In genomic region chr1:168495687-168496527, GRCm38 (mm10) we compare ENCODE assay signal across 15 mouse cellular contexts.
DNase-seq lines count a peak whose midpoint lies in the region; ATAC-seq lines count a peak whose summit lies in the region.
"Had no signal": no experiment of that assay in that cellular context is flagged by ENCODE, and none has a peak within 500 bp of the region (broad histone marks: within the 10 kb centered on the region; RNA-seq: fewer than 3 reads in every experiment).

No protein-coding gene starts in this region.

- no peak for ATAC-seq in kidney, embryonic 15.5 days (replicated peaks; ENCODE audit: low FRiP score)
- ATAC-seq in midbrain, embryonic 14.5 days (ENCODE audit: low FRiP score, low TSS enrichment), result no peak
- no peak for ATAC-seq in megakaryocyte progenitor cell, adult 5-6 weeks (replicated peaks; ENCODE audit: poor library complexity)
- no peak for ATAC-seq in heart, embryonic 12.5 days (ENCODE audit: insufficient number of reproducible peaks, low FRiP score)
- ATAC-seq: activated CD4-positive, CD25-positive, alpha-beta regulatory T cell, adult 4 months had no signal

- no peak overlapping the region for H3K4me3 ChIP-seq in kidney, embryonic 15.5 days (replicated peaks)
- H3K4me3 ChIP-seq in midbrain, embryonic 14.5 days (replicated peaks; ENCODE audit: low read depth, low read length), result no peak overlapping the region
- H3K4me3 ChIP-seq in heart, embryonic 12.5 days, result no peak overlapping the region
- H3K4me3 ChIP-seq: embryonic facial prominence, embryonic 13.5 days; heart, embryonic 13.5 days; myocyte had no signal

- H3K4me1 ChIP-seq in kidney, embryonic 15.5 days, result no peaks in the 10 kb centered on the region
- peaks cover 10% of the 10 kb centered on the region; the same call in 1 of the 2 replicates for H3K4me1 ChIP-seq in midbrain, embryonic 14.5 days (ENCODE audit: control insufficient read depth, insufficient read depth, low read length)
- no peaks in the 10 kb centered on the region for H3K4me1 ChIP-seq in heart, embryonic 12.5 days (replicated peaks)
- H3K4me1 ChIP-seq: embryonic facial prominence, embryonic 13.5 days; heart, embryonic 13.5 days had no signal

- H3K4me2 ChIP-seq in kidney, embryonic 15.5 days, result 0 out of 2 replicates have a peak overlapping the region, but pooled peaks have one; percentile 5
- peak overlapping the region; percentile 17; the same call in 1 of the 2 replicates for H3K4me2 ChIP-seq in midbrain, embryonic 14.5 days (ENCODE audit: low read length)
- no peak overlapping the region for H3K4me2 ChIP-seq in heart, embryonic 12.5 days
- H3K4me2 ChIP-seq: embryonic facial prominence, embryonic 13.5 days; heart, embryonic 13.5 days; liver, embryonic 11.5 days had no signal

- H3K9ac ChIP-seq in kidney, embryonic 15.5 days, result no peak overlapping the region
- H3K9ac ChIP-seq in midbrain, embryonic 14.5 days (replicated peaks; ENCODE audit: low read length), result peak overlapping the region; percentile 16; the same call in 1 of the 2 replicates
- no peak overlapping the region for H3K9ac ChIP-seq in heart, embryonic 12.5 days
- H3K9ac ChIP-seq: embryonic facial prominence, embryonic 13.5 days; heart, embryonic 13.5 days had no signal

- no peaks in the 10 kb centered on the region for H3K27me3 ChIP-seq in kidney, embryonic 15.5 days
- no peaks in the 10 kb centered on the region for H3K27me3 ChIP-seq in midbrain, embryonic 14.5 days (ENCODE audit: control insufficient read depth, insufficient read depth, low read length)
- no peaks in the 10 kb centered on the region for H3K27me3 ChIP-seq in heart, embryonic 12.5 days (replicated peaks)
- H3K27me3 ChIP-seq: embryonic facial prominence, embryonic 13.5 days; heart, embryonic 13.5 days had no signal

- H3K27ac ChIP-seq in kidney, embryonic 15.5 days, result no peak overlapping the region
- no peak overlapping the region for H3K27ac ChIP-seq in midbrain, embryonic 14.5 days (replicated peaks; ENCODE audit: low read depth, low read length)
- no peak overlapping the region for H3K27ac ChIP-seq in heart, embryonic 12.5 days (ENCODE audit: poor library complexity, severe bottlenecking)
- H3K27ac ChIP-seq: embryonic facial prominence, embryonic 13.5 days; heart, embryonic 13.5 days had no signal

- no peak for DNase-seq in kidney, adult 11 months
- peak; percentile 31 for DNase-seq in R1 (ENCODE audit: low read depth, low spot score)
- peak; percentile 11 to 21 for DNase-seq in frontal cortex, postnatal 10 days (ENCODE audit: low spot score in 2 of 2)
- DNase-seq in midbrain, embryonic 14.5 days, result peak; percentile 50
- no peak for DNase-seq in cerebellum, postnatal 14 days
- DNase-seq: cerebellum, adult 9-11 months; lung, postnatal 36 days had no signal

- H3K36me3 ChIP-seq in kidney, embryonic 15.5 days, result no peaks in the 10 kb centered on the region
- no peaks in the 10 kb centered on the region for H3K36me3 ChIP-seq in midbrain, embryonic 14.5 days (ENCODE audit: control insufficient read depth, insufficient read depth, low read length)
- no peaks in the 10 kb centered on the region for H3K36me3 ChIP-seq in heart, embryonic 12.5 days
- H3K36me3 ChIP-seq: embryonic facial prominence, embryonic 13.5 days; heart, embryonic 13.5 days had no signal

- WGBS in kidney, embryonic 15.5 days, result 58% methylated on average over 13 of the region's 13 CpGs
- 38% methylated on average over 13 of the region's 13 CpGs for WGBS in midbrain, embryonic 14.5 days
- WGBS in heart, embryonic 12.5 days, result 61% methylated on average over 13 of the region's 13 CpGs

- no peaks in the 10 kb centered on the region for H3K9me3 ChIP-seq in kidney, embryonic 15.5 days (replicated peaks)
- no peaks in the 10 kb centered on the region for H3K9me3 ChIP-seq in midbrain, embryonic 14.5 days (ENCODE audit: control insufficient read depth, low read length)
- no peaks in the 10 kb centered on the region for H3K9me3 ChIP-seq in heart, embryonic 12.5 days (replicated peaks)
- H3K9me3 ChIP-seq: embryonic facial prominence, embryonic 13.5 days; heart, embryonic 13.5 days had no signal

Comparison
In these comparisons a context has a peak if more than half of its experiments do, and no peak if none do; other contexts are left out.
1. DNase-seq: peak in R1 (single experiment), frontal cortex, postnatal 10 days (2 of 2) and midbrain, embryonic 14.5 days (single experiment); none in kidney, adult 11 months (single experiment) and cerebellum, postnatal 14 days (0 of 2).